Mouse (Mus musculus) R1 (cell line): ENCODE measurements at regions not wholly inside any gene's neighbourhood (a gene's known extent, or its start where the extent isn't known, plus 50 kb on each side); places are given as distances from the start of the nearest gene placed in this dataset.
"Not testable (repeated sequence)": the region's sequence is repeated elsewhere in the genome, so short reads cannot be mapped to it uniquely, and the experiment has no call there.

Experiments
- DNase-seq: peaks from one replicate; pipeline ENCODE4 v3.0.0-alpha.2; 2018; ENCODE audit warnings: low read depth, low spot score

- DNase-seq: no peak
Measured at GRCm38 (mm10) chr3:21149618-21150017, 782.6 kb upstream of the Agtr1b start.

- no peak for DNase-seq
Measured at GRCm38 (mm10) chr3:21128821-21129504, 762.0 kb upstream of the Agtr1b start.

- no peak for DNase-seq
Measured at GRCm38 (mm10) chr3:21126191-21126590, 759.2 kb upstream of the Agtr1b start.

DNA sequence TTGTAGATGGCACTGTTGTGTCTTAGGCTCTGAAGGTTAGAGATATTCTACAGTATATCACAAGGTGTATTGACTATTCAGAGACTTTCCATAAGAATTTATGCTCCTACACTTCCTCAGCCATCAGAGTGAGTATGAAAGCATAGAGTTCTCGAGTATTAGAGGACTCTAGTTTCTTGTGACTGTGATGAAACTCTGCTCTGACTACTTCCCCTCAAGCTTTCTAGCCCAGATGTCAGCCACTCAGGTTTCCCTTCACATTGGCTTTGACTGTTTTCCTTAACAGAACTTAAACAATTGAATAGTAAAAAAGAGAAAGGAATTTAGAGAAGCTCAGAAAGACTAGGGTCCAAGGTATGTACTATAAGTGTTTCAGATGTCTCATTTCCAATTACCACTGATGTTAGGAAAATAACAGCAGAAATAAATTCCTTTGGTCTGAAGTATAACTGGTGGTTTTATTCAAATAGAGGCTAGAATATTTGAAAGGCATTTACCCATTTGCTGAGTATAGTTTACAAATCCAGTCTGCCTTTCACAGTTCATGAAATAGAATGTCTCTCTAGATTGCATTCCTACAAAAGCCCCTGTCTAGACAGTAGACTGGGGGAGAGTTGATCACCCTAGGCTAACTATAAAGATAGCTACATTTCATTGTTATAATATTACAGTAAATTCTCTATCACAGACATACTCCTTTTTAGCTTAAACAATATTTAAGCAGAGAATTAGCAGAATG is 751.4 kb upstream of the Agtr1b start:
- no peak for DNase-seq

DNA sequence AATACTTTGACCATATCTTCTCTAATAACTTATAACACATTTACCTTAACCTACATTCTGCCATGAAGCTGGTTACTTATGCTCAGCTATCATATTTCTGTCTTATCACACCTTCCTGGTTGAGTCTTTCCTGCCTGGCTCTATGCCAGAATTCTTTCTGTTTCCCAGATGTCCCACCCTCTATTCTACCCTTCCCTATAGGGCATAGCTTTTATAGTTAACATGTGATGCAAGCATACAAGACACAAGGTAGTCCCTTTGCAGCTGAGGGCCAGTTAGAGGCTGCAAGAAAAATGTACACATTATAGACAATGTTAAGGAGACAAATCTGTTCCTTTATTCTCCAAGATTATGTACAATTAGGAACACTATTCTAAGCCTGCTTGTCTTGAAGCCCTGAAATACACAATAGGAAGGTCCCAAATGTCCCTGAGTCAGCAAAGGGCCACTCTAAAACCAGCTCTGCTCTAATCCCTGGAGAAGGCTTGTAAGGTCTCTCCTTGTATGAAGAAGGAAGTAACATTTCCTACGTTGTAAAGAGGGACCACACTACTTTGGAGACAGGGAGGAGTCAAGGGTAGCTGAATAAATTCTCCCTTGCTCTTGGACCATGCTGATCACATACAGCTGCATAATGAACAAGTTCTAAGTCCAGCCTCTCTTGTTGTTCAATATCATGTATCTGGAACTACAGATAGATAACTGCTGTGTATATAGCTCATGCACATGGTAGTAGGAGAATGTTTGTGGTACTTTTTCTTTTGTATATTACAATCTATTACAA is 745.0 kb upstream of the Agtr1b start:
- no peak for DNase-seq

DNA sequence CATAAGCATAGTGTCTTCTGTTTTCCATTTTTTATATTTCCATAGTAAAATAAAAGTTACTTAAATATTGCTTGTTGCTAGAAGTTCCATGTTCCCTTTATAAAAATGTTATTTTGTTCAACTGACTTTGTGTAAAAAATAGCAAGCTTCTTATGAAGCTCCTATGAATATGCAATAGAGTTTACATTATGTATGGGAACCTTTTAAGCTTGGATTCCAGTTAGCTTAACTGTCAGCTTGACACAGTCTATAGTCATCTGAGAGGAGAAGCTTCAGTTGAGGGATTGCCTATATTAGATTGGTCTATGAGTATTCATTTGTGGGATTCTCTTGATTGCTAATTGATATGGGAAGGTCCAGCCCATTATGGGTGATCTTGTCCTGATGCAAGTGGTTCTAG is 723.2 kb upstream of the Agtr1b start:
- DNase-seq: no peak

GRCm38 (mm10) chr3:21086426-21086825 is 719.4 kb upstream of the Agtr1b start:
- no peak for DNase-seq

GRCm38 (mm10) chr3:21077548-21077947 is 710.6 kb upstream of the Agtr1b start:
- no peak for DNase-seq

- not testable (repeated sequence) for DNase-seq
Measured at GRCm38 (mm10) chr3:21053337-21053736, 686.4 kb upstream of the Agtr1b start.

- not testable (repeated sequence) for DNase-seq
Measured at GRCm38 (mm10) chr3:21049365-21049764, 682.4 kb upstream of the Agtr1b start.

- no peak for DNase-seq
Measured at GRCm38 (mm10) chr3:21045981-21046380, 679.0 kb upstream of the Agtr1b start.

- DNase-seq: peak; percentile 18
Measured at GRCm38 (mm10) chr3:21025876-21026275, 658.9 kb upstream of the Agtr1b start.

DNA sequence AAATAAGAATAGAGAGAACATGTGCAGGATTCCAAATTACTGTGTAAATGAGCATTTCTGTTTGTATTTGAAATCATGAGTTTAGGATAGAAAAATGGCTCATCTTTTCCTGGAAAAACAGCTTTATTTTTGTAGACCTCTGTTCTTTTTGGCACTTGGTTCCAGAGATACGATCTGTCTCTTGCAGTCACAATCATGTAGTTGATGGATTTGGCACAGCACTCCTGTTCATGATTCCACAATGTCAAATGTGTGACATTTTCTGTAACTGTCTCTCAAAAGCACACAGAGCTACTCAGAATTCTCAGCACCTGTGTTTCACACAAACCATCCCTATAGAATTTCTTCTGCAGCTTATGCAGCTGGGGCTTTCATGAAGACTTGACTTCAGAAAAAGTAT is 654.0 kb upstream of the Agtr1b start:
- no peak for DNase-seq

GRCm38 (mm10) chr3:21020297-21020696 is 653.3 kb upstream of the Agtr1b start:
- DNase-seq: no peak

GRCm38 (mm10) chr3:21009650-21010049 is 642.7 kb upstream of the Agtr1b start:
- DNase-seq: no peak

- DNase-seq: no peak
Measured at GRCm38 (mm10) chr3:20998295-20998694, 631.3 kb upstream of the Agtr1b start.

DNA sequence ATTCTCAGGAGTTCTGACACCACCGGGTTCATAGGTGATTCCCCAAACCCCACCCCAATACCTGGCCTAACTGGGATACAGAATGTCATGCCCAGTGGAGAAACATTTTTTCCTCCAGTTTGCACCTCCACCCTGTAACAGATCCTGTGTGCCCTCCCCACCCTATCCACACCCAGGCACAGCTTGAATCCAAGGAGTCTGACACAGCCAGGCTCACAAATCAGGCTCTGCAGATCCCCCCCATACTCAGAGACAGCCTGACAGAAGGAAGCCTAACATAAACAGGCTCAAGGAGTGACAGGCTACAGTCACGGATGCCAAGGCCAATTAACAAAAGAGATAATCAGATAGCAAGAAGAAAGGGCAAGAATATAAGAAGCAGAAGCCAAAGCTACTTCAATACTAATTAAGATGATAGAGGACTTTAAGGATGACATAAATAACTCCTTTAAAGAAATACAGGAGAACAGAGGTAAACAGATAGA is 622.6 kb upstream of the Agtr1b start:
- DNase-seq: no peak

GRCm38 (mm10) chr3:20986942-20987341 is 620.0 kb upstream of the Agtr1b start:
- DNase-seq: no peak

- no peak for DNase-seq
Measured at GRCm38 (mm10) chr3:20986377-20986727, 619.4 kb upstream of the Agtr1b start.

- no peak for DNase-seq
Measured at GRCm38 (mm10) chr3:20985682-20986376, 618.9 kb upstream of the Agtr1b start.

DNA sequence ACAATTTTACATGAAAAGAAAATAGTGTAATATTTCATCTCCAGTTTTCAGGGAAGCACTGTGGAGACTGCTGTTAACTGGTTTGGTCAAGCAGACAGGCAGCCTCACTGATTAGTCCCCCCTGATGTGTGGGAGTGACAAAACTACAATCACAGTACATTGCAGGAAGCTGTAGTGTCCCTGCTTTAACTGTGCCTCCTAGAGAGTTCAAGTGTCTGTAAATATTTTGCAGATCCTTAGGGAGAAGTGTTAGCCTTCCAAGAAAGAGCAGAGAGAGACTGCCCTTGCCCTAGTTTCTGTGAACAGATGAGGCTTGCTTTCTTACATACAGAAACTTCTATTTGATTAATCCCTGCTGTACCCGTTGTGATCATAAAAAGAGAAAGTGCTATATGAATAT is 617.2 kb upstream of the Agtr1b start:
- DNase-seq: no peak

- DNase-seq: no peak
Measured at GRCm38 (mm10) chr3:20973077-20973476, 606.1 kb upstream of the Agtr1b start.
